Mouse (Mus musculus): Measurements from ENCODE around the gene BC004004.
"Not testable (repeated sequence)": the region's sequence is repeated elsewhere in the genome, so short reads cannot be mapped to it uniquely, and the experiment has no call there.

The BC004004 gene

DNA sequence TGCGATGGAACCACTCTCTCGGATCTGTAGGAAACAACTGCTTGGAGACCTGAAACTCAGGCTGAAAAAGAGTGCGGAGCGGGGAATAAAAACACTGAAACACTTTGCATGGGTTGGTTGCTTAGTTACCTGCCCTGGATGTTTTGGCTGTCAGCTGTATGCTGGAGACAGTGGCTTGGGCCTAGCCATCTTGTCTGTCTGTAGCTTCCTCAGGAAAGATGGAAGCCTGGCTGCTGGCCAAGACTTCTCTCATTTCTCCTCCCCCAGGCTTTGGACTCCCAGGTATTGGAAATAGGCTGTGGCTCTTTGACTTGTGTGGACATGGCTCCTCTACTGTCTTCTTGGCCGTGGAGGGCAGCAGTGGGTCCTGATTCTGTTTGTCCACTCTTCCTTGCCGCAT lies 32.8 kb downstream of the BC004004 start:
- DNase-seq = no peak

DNA sequence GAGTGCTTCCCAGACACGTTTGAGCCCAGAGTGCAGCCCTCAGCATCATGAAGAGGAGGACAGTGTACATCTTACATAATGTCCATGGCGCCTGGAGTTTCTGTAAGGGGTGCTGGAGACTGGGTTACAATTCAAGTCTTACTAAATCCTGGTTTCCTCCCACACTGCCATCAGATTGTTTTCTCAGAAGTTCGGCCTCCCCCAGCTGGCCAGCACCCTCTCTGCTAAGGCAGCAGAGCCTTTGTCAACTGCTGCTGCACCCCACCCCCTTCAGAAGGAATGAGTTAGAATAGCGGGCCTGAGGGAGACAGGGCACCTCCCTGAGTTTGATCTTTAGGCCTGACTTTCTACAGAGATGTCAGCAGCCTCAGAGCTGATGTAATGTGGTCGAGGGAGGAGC lies 33.6 kb downstream of the BC004004 start:
- DNase-seq = no peak

DNA sequence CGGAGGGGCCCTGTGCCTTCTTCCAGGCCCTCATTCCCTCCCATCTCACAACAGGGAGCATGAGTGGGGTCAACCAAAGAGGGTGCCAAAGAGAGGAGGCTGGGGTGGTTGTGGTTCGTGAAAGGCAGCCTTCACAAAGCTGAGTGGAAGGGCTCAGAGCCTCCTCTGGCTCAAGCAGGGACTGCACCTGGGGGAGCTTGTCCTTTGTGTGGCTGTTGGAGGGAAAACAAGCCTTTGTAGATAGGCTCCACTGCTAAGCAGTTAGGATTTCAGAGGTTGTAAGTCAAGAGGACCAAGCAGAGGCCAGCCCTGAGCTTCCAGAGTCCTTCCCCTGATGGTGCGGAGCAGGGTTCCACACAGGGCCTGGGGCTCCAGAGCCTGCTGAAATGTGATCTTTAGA lies 34.5 kb downstream of the BC004004 start:
- no peak for DNase-seq

- DNase-seq = no peak
These were observed 35.3 kb downstream of the BC004004 start for GRCm38 (mm10) chr17:29303856-29304255.

DNA sequence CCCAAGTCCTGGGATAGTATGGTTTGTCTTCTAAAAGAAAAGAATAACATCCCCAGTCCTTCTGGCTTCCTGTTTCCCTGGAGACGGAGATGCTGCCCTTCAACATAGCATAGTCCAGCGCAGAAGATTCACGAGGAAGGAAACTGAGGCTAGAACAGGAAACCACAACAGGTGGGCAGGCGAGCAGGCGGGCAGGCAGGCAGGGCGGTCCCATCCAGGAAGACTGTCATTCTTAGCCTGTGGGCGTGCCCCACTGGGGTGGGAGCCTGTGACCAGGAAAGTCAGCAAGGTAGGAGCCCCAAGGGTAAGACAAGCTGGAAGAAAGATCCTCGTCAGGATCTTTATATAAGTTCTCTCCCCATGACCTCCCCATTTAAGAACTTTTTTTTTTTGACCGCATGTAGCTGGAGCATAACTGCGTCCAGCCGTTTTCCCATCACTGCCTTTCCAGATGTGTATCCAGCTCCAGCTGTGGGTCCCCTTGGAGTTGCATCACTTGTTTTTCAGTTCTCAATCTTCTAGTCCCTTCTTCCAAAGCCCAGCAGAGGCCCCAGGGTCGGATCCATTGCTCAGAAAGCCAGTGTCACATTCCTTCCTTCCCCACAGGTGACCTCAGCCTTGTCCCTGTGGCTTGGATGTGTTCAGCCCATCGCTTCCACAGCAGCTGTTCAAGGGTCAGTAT lies 35.9 kb downstream of the BC004004 start:
- DNase-seq = no peak

DNA sequence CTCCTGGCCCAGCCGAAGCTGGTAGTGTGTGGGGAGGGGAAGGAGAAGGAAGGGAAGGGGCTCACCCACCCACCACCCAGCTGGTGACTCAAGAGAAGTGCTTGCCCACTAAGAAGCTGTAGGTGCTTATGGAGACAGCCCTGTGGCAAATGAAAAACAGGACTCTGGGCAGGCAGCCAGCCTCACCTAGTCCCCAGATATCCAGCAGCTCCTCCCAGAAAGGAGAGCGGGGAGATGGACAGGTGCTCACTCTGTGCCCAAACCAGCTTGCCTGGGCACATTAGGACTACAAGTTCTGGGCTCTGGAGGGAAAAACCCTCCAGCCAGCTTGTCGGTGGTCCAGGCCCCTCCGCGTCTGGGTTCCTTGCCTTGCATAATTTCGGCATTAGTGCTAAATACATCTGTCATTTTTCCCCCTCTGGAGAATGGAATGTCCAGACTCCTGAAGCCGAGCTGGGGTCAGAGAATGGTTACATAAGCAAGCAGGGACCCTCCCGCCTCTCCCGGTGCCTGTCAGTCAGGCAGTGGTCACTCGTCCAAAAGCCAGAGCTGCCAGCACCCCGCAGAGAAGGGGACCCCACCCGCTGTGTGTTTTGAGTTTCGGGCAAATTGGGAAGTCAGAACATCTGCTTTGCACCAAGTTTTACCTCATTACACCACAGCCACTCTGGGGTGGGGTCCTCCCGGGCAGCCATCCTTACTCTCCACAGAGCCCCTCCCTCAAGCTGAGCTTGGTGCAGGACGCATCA lies 36.6 kb downstream of the BC004004 start:
- DNase-seq = peak; percentile 60

DNA sequence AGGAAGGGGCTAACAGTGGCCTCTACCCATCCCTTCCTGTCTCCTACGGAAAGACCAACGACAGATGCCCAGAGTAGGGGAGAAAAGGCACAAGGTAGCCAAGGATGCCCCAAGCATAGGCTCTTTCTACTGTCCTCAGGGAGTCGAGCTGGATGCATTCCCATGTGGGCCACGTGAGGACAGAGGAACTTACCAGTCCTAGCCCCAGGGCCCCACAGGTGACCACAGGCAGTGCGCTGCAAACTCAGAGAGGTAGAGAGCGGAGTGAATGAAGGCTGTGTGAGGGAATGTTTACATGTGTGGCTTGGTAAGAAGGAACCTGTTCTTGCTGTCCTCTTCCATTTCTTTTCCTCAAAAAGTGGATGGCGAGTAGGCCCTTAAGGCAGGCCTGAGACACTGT lies 37.3 kb downstream of the BC004004 start:
- no peak for DNase-seq

GRCm38 (mm10) chr17:29310056-29310623 lies 41.6 kb downstream of the BC004004 start:
- DNase-seq = no peak

DNA sequence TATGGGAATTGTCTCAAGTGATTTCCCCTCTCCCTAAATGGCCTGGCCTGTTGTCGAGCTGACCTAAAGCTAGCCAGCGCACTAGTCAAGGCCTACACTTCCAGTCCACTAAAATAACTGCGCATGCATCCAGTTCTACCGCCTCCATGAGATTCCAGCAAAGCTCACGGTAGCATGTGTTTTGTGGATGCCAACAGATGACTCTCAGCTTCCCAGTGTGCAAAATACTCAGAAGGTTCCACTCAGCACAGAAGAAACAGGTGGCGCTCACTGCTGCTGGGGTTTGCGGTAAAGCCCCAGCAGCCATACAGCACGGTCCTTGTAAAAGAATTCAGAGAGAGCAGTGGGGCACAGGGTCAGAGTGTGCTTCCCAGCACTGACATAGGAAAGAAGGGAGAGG lies 43.0 kb downstream of the BC004004 start:
- DNase-seq = no peak

GRCm38 (mm10) chr17:29312082-29312481 lies 43.5 kb downstream of the BC004004 start:
- no peak for DNase-seq

DNA sequence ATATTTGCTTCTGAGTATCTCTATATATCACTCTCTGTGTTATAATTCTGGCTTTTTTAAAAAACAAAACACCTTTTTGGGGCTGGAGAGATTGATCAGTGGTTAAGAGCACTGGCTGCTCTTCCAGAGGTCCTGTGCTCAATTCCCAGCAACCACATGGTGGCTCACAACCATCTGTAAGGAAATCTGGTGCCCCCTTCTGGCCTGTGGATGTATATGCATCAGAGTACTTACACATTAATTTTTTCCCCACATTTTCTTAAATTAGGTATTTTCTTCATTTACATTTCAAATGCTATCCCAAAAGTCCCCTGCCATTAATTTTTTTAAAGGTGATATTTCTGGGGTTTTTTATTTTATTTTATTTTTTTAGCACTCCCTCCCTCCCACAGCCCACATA lies 44.7 kb downstream of the BC004004 start:
- no peak for DNase-seq

GRCm38 (mm10) chr17:29315672-29316465 lies 47.3 kb downstream of the BC004004 start:
- DNase-seq = peak; percentile 55

DNA sequence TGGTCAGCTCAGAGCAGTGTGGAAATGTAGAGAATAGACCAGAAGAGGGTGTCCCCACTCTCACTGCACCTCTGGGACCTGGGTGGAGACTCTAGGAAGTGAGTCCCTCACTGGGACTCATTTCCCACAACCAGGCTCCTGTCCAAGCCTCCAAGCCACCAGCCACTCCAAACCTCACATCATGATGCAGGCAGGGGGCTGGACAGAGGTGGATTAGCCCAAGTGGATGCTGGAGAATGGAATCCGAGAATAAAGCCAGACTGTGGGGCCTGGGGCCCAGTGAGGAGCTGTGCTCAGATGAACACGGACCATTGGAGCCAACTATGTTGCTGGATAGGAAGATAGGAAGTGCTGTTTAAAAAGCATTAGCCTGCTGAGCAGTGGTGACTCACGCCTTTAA lies 48.3 kb downstream of the BC004004 start:
- no peak for DNase-seq

- DNase-seq = not testable (repeated sequence)
These were observed 48.8 kb downstream of the BC004004 start, which contains the start of gene Pi16 for GRCm38 (mm10) chr17:29317380-29317779. Gene Pi16, plus strand, starts transcription at chr17:29317680.

DNA sequence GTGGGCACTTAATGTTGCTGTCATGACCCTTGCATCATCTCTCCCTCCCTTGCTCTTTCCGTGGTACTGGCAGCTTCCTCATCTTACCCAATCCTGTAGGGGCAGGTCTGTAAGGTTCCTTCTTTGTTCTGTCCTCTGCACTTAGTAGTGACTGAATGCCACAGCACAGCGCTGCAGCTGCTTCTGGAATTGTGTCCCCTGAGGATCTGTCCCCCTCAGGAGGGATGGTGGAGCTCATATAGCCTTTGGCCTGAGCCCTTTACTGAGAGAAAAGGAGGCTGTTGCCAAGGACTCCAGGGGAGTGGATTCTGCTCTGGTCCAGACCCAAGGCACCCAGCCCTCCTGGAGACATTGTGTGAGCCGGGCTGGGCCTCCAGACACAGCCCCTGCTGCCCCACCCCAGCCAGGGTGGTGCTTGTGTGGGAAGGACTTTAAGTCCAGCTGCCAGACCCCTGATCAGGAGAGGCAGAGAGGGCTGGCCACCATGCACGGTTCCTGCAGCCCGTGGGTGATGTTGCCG lies 50.2 kb downstream of the BC004004 start:
- no peak for DNase-seq

- no peak for DNase-seq
These were observed 50.9 kb downstream of the BC004004 start for GRCm38 (mm10) chr17:29319476-29319875.

DNA sequence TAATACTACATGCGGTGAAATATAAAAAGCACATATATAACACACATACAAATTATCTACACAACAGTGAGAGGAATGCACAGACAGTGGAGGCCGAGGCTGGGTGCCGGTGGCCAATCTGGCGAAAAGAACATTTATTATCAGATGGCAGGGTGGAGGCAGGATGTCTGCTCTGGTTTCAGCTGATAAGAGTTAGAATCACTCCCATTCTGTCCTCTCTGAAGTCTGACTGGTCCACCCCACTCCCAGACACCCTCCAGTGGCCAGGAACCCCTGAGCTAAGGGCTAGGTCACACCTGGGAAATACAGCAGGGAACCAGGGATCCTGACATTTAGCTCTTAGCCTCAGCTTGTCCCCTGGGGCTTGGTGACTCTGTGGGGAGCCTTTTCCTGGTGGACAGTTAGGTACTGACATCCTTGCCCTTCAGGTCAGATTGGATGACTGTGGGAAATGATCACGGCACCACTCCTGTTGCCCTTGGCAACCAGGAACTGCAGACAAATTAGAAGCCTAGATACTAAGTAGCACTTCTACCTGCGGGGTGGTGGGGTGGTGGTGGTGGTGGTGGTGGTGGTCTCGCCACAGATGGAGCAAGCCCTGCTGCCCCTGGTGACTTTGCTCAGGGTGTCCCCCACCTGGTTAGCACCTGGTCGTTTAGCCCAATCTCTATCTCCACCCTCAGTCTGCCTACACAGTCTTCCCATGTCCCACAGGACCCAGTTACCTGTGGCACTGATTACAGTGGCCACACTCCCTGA lies 51.5 kb downstream of the BC004004 start:
- no peak for DNase-seq

DNA sequence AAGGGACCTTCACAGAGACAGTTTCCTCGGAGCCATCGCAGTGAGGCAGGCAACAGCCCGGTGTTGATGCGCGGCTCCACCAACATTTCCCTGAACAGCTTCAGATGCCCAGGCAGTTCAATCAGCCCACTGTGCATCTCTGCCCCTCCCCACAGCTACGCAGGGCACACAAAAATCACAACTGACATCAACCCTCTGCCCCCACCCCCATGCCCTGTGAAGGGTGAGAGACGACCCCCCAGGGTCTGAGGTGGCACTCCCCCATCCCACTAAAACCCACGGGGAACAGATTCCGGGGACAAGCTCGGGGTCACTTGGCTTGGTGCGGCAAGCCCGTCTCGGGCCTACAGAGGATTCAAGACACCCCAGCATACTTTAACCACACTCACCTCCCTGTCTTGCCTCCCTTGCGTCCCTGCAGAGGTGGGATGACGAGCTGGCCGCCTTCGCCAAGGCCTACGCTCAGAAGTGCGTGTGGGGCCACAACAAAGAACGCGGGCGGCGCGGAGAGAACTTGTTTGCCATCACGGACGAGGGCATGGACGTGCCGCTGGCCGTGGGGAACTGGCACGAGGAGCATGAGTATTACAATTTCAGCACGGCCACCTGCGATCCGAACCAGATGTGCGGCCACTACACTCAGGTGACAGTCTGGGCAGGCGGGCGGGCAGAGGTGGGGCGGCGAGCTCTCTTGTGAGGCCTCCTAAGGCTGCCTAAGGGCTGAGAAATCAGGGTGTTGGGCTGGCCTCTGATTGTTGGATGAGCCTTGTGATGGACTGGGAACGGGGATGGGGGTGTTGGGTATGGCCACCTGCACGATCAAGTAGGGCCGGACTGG lies 53.4 kb downstream of the BC004004 start:
- DNase-seq = no peak

DNA sequence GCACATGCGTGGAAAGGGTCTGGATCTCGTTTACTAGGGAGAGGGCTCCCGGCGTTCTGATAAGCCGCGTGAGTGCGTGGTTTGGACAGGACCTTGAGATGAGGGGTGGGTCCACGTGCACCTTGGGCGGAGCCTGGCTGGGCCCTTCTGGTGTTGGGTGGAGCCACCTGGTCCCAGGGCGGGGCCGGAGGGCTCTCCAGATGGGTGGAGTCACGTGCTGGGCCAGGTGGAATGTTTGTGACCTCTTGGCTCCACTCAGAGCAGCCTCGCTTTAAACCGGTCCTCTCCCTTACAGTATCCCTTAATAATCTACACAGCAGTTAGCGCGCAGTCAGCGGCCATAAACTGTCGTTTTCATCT lies 54.0 kb downstream of the BC004004 start:
- DNase-seq = peak; percentile 69

DNA sequence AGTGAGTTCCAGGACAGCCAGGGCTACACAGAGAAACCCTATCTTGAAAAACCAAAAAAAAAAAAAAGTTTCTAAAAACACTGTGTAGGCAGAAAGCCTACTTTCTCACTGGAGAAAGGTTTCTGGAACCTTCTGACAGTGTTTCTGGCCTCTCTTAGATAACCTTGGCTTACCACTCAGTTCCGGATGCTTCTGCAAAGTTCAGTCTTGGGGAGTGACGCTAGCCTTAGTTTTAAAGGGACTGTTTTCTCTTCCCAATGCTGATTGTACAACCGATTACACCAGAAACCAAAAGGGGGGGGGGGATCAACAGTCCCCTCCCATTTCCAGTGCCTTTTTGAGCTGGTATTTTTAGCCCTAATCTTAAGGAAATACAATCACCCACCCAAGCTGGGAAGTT lies 55.0 kb downstream of the BC004004 start:
- no peak for DNase-seq

- DNase-seq = no peak
These were observed 57.2 kb downstream of the BC004004 start for GRCm38 (mm10) chr17:29325831-29326230.
